Mouse (Mus musculus): ENCODE measurements around the gene Cse1l.

The Cse1l gene

DNA sequence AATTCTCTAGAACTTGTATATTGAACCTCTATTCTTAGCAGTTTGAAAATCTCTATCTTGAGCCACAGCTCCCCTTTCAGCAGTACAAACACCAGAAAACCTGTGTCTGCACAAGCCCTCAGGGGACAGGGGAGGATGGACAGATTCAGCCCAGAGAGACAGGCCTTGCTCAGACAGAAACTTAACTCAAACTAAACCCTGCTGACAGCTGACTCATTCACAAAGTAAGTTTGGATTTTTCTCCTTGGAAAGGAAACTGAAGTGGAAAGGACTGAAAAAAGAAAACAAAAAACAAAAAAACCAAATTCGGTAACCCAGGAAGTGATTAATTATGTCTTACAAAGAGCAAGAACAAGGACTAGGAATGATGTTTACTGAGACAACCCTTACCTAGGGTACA, 67.3 kb downstream of the Cse1l start:
- DNase-seq (ENCODE audit: extremely low spot score, low read depth, low spot score) = no peak

DNA sequence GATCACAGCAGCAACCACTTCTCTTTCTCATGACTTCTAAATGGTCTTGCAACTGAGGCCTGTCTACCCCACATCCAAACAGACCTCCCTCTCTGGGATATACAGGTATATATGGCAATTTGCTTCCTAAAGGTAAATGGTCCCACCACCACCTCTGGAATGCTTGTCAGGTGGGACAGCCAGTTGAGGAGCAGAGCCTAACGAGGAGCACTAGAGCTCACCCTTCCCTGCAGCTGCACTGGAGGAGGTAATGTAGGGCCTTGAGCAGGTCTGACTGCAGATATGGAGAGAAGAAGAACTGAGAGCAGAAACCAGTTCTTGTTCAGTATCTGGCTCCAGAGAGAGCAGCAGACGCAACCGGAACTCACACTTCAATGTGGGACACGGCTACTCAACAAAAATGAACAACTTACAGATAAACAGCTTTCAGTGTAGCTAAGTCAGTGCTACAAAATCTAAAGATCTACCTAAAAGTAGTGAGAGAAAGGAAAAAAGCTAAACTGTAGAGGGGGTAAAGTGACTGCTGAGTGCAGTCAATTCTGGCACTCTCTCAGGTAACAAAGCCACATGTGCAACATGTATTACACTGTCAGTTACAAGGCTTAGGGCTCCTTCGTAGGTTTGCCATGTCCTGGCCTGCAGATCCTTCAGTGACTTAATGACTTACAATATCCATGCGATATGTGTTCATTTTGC, 68.5 kb downstream of the Cse1l start:
- no peak for DNase-seq (ENCODE audit: extremely low spot score, low read depth, low spot score)

DNA sequence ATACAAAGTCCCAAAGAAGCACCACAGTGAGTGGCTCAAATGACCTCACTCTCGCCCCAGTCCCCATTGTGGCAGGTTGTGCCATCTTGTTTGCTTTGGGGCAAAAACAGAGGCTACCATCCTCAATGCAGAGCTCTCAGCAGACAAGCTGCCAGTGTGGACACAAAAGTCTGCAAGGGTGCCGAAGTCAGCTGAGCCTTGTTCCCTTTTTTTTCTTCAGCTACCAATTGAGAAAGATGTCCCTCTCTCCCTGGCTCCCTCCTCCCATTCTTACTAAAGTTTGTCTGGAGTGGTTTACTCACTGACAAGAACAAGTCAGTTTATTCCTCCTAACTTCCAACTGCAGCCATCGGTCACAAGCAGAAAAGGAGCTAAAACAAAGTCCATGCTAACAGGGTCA, 70.5 kb downstream of the Cse1l start:
- DNase-seq (ENCODE audit: extremely low spot score, low read depth, low spot score) = no peak

DNA sequence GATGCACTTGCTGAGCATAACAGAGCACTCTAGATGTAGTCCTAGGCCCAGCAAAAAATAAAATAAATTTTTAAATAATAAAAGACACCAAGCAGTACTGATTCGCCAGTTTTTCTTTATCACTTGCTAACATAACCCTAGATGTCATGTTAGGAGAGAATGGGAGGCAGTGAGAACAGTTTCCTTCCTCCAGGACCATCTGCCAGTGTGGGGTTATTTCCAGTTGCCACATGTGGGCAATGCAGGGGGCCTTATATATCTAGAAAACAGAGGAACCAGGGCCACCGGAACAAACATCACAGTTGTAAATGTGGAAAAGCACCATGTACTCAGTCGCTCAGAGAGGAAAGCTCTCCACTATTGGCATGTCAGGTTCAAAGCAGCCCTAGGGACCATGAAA, 71.7 kb downstream of the Cse1l start:
- no peak for DNase-seq (ENCODE audit: extremely low spot score, low read depth, low spot score)

DNA sequence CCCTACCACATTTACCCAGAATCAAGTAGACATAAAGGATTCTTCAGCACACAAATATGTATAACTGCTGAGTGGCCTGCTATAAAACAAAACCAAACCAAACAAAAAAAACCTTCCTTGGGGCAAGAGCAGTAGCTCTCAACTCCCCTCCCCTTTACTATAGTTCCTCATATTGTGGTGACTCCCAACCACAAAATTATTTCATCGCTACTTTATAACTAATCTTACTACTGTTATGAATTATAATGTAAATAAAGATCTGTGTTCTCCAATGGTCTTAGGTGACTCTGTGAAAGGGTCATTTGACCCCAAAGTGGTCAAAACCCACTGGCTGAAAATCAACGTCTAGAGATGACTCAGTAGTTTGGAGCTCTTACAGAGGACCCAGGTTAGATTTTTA, 74.3 kb downstream of the Cse1l start:
- no peak for DNase-seq (ENCODE audit: extremely low spot score, low read depth, low spot score)

DNA sequence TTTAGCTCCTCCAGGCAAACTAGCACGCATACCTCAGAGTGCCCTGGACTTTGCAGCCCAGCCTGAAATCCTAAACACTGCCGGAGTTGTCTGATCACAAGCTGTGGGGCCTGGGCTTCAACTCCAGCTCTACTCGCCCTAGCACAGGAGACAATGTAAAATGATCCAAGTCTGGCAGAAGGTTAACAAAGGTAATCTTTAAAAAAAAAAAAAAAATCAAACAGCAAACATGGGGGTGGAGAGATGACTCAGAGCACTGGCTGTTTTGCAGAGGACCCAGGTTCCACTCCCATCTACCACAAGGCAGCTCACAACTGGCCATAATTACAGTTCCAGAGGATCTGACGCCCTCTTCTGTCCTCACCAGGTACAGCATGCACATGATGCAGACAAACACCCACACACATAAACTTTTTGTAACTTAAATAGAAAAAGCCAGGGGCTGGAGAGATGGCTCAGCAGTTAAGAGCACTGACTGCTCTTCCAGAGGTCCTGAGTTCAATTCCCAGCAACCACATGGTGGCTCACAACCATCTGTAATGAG, 77.6 kb downstream of the Cse1l start:
- DNase-seq (ENCODE audit: extremely low spot score, low read depth, low spot score) = no peak

DNA sequence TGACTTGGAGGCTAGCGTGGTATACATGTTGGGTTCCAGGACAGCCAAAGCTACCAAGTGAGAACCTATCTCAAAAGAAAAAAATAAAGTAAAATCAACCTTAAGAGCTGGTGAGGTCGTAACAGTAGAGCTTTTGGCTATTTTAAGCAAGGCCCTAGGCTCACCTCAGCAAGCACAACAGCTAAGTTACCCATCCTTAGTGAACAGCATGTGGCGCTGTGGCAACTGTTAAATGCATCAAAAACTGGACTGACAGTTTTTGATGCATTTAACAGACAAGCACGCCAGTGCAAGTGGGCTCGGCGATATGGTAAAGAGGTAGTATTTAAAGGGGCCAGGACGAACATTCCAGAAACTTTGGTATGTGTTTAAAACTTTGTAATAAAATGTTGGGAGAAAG, 85.0 kb downstream of the Cse1l start:
- no peak for DNase-seq (ENCODE audit: extremely low spot score, low read depth, low spot score)

DNA sequence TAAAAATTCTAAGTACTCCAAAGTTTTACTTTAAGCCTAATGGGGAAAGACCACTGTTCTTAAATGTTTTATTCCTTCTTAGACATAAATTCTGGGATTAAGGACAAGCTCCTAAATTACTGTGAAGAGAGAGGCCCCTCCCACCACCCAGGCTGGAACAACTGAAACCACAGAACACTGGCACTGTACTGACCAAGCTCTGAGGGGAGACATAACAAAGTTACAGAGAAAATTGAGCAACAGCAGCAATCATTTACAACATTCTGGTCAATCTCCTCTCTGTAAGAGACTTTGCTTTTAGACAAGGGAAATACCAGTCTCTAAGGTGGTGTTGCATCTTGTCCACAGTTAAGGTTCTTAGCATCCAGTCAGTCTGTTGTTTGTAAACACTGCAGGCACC, 86.1 kb downstream of the Cse1l start:
- DNase-seq (ENCODE audit: extremely low spot score, low read depth, low spot score) = no peak

DNA sequence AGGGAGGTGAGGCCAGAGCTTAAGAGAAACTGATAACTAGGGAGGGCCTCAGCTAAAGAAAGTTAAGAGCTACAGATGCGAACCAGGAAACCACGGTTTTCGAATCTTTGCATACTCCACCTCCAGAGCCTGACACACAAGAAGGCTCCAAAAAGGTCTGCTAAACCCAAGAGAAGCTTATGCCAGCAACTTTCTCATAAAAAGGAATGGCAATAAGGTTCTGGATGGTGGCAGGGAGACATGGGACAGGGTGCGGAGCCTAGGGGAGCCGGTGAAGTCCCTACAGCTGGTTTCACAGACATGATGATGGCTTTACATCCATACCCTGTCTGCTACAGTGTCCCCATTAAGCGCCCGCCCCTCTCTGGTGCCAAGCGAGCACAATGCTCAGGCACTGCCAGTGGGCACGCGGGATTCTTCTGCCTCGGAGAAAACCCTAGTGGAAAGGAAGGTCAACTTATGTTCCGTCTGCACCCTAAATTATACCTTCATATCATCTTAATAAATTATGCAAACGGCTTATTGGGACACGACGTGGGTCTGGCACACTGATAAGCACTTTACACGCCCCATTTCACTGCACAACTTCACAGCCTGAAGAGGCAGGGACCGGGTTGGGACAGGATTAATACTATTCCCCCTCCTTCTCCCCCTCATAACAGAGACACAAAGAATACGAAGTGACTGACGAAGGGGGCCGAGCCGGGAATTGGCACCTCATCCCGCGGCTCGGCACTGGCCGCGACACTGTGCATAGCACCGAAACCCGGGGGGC, 89.4 kb downstream of the Cse1l start:
- DNase-seq (ENCODE audit: extremely low spot score, low read depth, low spot score) = no peak

Data from hindlimb bud, embryonic 11.5 days (tissue).